Mouse (Mus musculus) forebrain, embryonic 13.5 days (tissue): ENCODE measurements at regions not wholly inside any gene's neighbourhood (a gene's known extent, or its start where the extent isn't known, plus 50 kb on each side); places are given as distances from the start of the nearest gene placed in this dataset.
"Not testable (repeated sequence)": the region's sequence is repeated elsewhere in the genome, so short reads cannot be mapped to it uniquely, and the experiment has no call there.

ENCODE experiments used
- ATAC-seq: fragments of 200-750 bp; cut with Nextera tagmentation; 2 replicates; pipeline ENCODE4 v1.8.0; 2017
- H3K27ac ChIP-seq: fragments of 300-500 bp; sonication (generic); 2 replicates; pipeline ENCODE4 v1.5.1; 2015; ENCODE audit warnings: inconsistent platforms, mild to moderate bottlenecking, moderate library complexity
- H3K27me3 ChIP-seq: fragments of 300-500 bp; sonication (generic); 2 replicates; pipeline ENCODE4 v1.6.1; 2015; ENCODE audit warnings: mild to moderate bottlenecking, inconsistent platforms
- H3K36me3 ChIP-seq: fragments of 300-500 bp; sonication (generic); 2 replicates; pipeline ENCODE4 v1.6.1; 2015; ENCODE audit warnings: mild to moderate bottlenecking, inconsistent platforms; ENCODE audit not compliant: poor library complexity, severe bottlenecking
- H3K4me1 ChIP-seq: fragments of 300-500 bp; sonication (generic); 2 replicates; pipeline ENCODE4 v1.6.1; 2015; ENCODE audit warnings: inconsistent platforms
- H3K4me2 ChIP-seq: fragments of 300-500 bp; sonication (generic); 2 replicates; pipeline ENCODE4 v1.6.1; 2015; ENCODE audit warnings: inconsistent platforms, mild to moderate bottlenecking, moderate library complexity
- H3K4me3 ChIP-seq: fragments of 300-500 bp; sonication (generic); 2 replicates; pipeline ENCODE4 v1.5.1; 2015; ENCODE audit warnings: mild to moderate bottlenecking, inconsistent platforms
- H3K9ac ChIP-seq: fragments of 300-500 bp; sonication (generic); 2 replicates; pipeline ENCODE4 v1.6.1; 2015; ENCODE audit warnings: mild to moderate bottlenecking, inconsistent platforms
- H3K9me3 ChIP-seq: fragments of 300-500 bp; sonication (generic); replicated peaks from 2 replicates; pipeline ENCODE4 v1.6.1; 2016; ENCODE audit warnings: inconsistent platforms
- WGBS: fragments of 180-500 bp; shearing (Covaris S2); methylation state at CpG from one replicate; pipeline ENCODE4 v1.1.7; 2015; 5-methylcytosine and 5-hydroxymethylcytosine counted together

DNA sequence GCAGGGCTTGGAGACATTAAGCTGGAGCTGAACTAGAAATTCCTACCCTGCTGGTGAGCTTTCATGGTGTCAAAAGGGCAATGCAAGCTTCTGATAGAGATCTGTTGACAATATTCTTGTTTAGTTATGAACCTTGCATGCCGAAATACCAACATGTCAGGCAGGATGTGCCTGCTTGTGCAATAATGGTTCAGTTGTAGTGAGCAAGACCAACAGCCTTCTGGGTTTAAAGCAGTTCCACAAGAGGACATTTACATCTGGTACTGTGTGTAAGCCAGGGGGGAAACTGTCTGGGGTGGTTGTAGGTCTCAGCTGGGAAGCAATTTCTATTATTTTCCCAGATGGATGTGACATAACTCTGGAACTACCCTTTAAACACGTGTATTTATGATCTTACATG, 987.6 kb upstream of the Gm38303 start:
- Histone ChIP-seq H3K4me2 (no peak overlapping the region), H3K36me3 (no peaks in the 10 kb centered on the region), H3K27me3 (no peaks in the 10 kb centered on the region), H3K27ac (no peak overlapping the region), H3K9me3 (no peaks in the 10 kb centered on the region), H3K4me1 (no peaks in the 10 kb centered on the region), H3K9ac (no peak overlapping the region), H3K4me3 (no peak overlapping the region)
- 68% methylated on average over 2 of the region's 2 CpGs for WGBS
- no peak for ATAC-seq

DNA sequence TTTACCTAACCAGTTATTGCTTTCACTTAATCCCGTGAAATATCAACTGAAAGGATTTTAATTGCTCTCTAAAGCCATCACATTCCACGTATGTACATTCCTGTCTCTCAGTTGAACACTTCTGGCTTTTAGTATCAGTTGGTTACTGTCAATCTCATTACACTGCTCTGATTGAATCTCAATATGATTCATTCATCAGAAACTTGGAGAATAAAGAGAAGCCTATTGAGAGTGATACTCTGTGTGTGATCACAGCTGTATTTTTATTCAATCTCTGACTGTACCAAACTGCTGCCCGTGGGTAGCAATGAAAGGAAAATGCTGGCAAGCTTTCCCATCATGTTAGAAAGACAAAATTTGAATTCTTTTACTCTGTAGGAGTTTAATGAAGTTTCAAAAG, 957.5 kb upstream of the Gm38303 start:
- Histone ChIP-seq H3K9ac (no peak overlapping the region), H3K27me3 (no peaks in the 10 kb centered on the region), H3K4me1 (no peaks in the 10 kb centered on the region), H3K4me3 (no peak overlapping the region), H3K36me3 (no peaks in the 10 kb centered on the region), H3K9me3 (no peaks in the 10 kb centered on the region), H3K27ac (no peak overlapping the region), H3K4me2 (no peak overlapping the region)
- 62% methylated on average over 3 of the region's 3 CpGs for WGBS
- no peak for ATAC-seq

DNA sequence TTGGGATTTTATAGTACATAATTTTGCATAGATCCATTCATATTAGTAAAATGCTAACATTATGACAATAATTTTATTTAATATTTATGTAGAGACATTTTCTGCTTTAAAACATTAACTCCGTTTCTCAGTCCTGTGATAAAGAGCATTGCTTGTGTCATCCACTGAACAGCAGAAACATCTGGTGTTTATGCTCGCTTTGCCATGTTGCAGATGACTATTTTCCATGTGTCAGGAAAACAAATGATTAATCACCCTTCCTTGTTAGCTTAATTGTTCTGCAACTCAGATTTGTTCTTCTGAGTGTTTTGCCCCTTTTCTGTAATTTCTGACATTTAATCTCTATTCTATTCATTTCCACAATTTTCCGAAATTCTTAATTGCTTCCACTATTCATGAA, 925.6 kb upstream of the Gm38303 start:
- ATAC-seq: peak; percentile 87
- Histone ChIP-seq H3K27ac (no peak overlapping the region), H3K4me3 (no peak overlapping the region), H3K9me3 (no peaks in the 10 kb centered on the region), H3K36me3 (no peaks in the 10 kb centered on the region), H3K4me2 (no peak overlapping the region), H3K4me1 (no peaks in the 10 kb centered on the region), H3K9ac (no peak overlapping the region), H3K27me3 (no peaks in the 10 kb centered on the region)
- 58% methylated on average over 3 of the region's 3 CpGs for WGBS

DNA sequence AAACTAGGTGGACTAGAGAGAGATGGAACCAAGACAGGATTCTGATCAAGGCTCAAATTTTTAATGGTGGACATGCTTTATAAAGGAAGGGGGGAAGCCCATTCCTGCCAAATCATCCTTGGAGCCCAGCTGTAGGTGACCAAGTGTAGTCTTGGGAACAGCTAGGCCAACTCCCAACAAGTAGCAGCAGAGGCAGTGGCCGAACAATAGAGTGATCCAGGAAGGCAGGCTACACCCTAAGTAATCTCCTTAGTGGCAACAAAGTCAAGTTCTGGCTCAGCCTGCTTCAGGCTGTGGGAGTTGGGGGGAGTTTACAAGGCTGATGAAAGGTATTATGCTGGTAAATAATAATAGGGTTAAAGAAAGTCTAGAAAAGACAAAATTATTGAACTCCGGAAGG, 878.5 kb upstream of the Gm38303 start:
- Histone ChIP-seq H3K27me3 (no peaks in the 10 kb centered on the region), H3K9ac (no peak overlapping the region), H3K27ac (no peak overlapping the region), H3K36me3 (no peaks in the 10 kb centered on the region), H3K4me2 (no peak overlapping the region), H3K4me3 (no peak overlapping the region), H3K9me3 (no peaks in the 10 kb centered on the region), H3K4me1 (peaks cover 6% of the 10 kb centered on the region; the same call in 1 of the 2 replicates)
- 90% methylated on average over 2 of the region's 2 CpGs for WGBS
- no peak for ATAC-seq

DNA sequence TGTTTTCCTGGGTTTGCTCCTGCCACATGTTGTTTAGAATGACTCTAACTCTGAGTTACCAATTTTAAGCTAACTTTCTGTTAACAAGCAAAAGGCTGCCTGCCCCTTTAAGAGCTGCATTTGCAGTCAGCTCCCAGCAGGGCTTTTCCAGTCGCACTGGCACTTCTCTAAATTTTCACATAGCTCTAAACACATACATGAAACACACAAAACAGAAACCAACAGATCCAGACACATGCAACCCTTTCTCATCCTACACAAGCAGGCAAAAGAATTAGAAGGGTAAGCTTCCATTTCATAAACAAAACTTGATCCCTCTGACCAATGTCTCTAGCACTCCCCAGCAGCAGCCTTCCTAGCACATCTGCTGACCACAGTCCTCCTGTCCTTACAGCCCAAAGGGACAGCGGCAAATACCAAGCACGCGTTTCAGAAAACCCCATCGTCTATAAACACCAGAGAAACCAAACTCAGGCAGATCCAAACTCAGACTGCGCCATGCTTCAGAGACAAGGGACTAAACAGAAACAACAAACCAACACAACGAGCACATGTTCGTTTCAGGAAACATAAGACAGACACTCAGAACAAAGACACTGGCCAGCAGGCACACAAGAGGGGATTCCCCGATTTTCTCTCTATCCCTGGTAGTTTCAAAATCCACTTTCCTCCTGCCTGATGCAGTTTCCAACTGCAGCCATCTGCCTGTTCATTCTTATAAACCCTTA, 877.6 kb upstream of the Gm38303 start:
- not testable (repeated sequence) for H3K27me3 ChIP-seq, H3K9me3 ChIP-seq, H3K36me3 ChIP-seq, H3K27ac ChIP-seq, H3K4me3 ChIP-seq, ATAC-seq, H3K9ac ChIP-seq, H3K4me1 ChIP-seq
- WGBS: 29% methylated on average over 9 of the region's 9 CpGs
- H3K4me2 ChIP-seq: peak overlapping the region; percentile 6; the same call in 1 of the 2 replicates

DNA sequence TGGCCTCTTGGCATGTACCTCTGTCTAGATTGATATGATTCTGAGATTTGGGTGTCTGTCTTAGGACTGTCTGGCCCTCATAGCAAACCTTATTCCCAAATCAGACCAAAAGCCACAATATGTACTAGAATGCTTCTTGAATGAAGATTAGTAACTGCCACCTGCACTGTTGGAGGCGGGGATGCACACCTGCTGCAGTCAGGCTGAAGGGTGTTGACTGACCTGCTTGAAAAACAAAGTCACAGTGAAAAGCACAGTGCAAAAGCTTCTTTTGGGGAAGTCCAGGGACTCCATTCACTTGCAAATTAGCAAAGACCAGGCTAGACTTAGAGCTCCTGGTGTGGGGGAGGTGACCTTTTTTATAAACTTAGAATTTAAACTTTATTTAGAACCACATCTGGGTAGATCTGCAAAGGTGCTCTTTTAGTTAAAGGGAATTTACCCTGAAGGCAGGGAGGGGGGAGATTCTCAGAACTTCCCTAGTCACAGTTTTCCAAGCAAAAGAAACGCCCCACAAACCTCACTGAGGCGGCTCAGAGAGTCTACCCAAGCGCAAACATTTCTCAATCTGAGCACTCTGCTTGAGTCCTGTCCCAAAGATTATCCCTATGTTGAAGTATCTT, 876.9 kb upstream of the Gm38303 start:
- H3K4me2 ChIP-seq, H3K4me1 ChIP-seq, H3K27ac ChIP-seq, ATAC-seq, H3K36me3 ChIP-seq, H3K9me3 ChIP-seq, H3K9ac ChIP-seq, H3K27me3 ChIP-seq, H3K4me3 ChIP-seq: not testable (repeated sequence)
- WGBS: 22% methylated on average over 4 of the region's 4 CpGs

DNA sequence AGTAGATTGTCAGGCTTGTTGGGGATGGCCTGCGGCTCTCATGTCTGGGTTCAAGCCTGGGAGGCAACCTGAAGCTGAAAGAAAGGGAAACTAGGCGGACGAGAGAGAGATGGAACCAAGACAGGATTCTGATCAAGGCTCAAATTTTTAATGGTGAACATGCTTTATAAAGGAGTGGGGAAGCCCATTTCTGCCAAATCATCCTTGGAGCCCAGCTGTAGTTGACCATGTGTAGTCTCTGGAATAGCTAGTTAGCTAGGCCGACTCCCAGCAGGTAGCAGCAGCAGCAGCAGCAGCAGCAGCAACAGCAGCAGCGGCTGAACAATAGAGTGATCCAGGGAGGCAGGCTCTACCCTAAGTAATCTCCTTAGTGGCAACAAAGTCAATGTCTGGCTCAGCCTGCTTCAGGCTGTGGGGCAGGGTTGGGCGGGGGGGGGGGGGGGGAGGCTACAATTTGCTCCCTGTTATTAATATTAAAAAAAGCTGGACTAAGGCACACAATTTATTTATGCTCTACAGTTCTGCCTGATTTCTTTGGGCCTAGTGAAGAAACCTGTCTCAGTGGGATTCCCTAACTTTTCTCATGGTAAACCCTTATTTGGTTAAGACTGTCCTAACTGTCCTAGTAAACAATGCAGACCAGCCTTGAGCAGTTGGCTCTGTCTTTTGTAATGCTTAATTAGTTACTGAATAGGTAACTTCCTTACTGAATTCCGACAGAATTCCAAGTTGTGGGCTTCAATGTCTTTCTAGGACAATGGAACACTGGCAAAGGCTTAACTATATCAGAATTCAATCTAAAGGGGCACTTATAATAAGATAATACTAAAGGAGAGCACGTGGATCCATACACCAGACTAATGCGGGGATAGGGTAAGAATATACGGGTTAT, 875.7 kb upstream of the Gm38303 start:
- H3K4me1 ChIP-seq, H3K4me2 ChIP-seq, H3K9ac ChIP-seq, H3K9me3 ChIP-seq, ATAC-seq, H3K27ac ChIP-seq, H3K27me3 ChIP-seq, H3K4me3 ChIP-seq, H3K36me3 ChIP-seq: not testable (repeated sequence)
- 44% methylated on average over 10 of the region's 10 CpGs for WGBS

- Histone ChIP-seq H3K36me3 (no peaks in the 10 kb centered on the region), H3K27ac (no peak overlapping the region), H3K4me2 (no peak overlapping the region), H3K4me3 (no peak overlapping the region), H3K9me3 (no peaks in the 10 kb centered on the region), H3K27me3 (no peaks in the 10 kb centered on the region), H3K9ac (no peak overlapping the region), H3K4me1 (no peaks in the 10 kb centered on the region)
- WGBS: 79% methylated on average over 2 of the region's 2 CpGs
- no peak for ATAC-seq
Observed at GRCm38 (mm10) chr3:11174002-11174401, 838.5 kb upstream of the Gm38303 start.

DNA sequence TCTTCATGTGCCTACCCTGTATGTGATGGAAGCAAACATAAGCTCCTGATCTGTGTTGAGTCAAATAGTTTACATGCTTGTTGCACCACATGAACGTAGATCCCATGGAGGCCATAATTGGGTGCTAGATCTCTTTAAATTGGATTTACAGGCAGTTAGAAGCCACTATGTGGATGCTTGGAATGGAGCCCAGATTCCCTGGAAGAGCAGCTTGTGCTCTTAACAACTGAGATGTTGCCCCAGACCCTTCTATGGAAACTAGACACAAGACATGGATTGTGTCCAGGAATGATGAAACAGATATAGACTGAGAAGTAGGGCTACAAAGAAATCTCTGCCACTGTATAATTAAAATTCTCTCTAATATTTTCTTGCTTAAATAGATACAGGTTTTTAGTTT, 819.9 kb upstream of the Gm38303 start:
- no peak overlapping the region for H3K9ac ChIP-seq
- WGBS: 44% methylated on average over 1 of the region's 1 CpGs
- no peaks in the 10 kb centered on the region for H3K4me1 ChIP-seq
- H3K36me3 ChIP-seq: no peaks in the 10 kb centered on the region
- no peaks in the 10 kb centered on the region for H3K9me3 ChIP-seq
- no peaks in the 10 kb centered on the region for H3K27me3 ChIP-seq
- no peak overlapping the region for H3K27ac ChIP-seq
- no peak overlapping the region for H3K4me3 ChIP-seq
- ATAC-seq: peak; percentile 75
- no peak overlapping the region for H3K4me2 ChIP-seq
